Mouse (Mus musculus): ENCODE measurements around the gene Ganc. TPM values are rescaled to one million over a fixed set of nuclear protein-coding genes. Genes with fewer than 3 reads are reported as not detected.

Ganc gene
- polyA plus RNA-seq, 1 experiment from 2014 or later: 6.0 TPM

DNA sequence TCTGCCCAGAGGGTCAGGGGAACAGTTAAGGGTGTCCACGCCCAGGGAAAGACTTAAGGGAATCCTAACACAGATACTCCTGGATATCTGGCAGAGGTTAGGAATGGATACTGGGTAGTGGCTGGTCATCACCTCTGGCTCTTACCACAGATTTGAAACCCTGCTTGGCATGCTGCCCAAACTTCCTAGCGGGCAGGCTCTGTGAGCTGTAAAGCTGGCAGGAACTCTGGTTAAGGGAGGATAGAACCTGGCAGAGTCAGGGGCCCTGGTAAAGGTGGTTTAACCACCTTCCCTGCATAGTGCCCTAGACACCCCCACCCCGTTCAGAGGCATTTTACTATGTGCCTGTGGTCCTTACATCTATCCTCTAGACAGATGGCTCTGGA, 98.9 kb downstream of the Ganc start:
- WGBS (ENCODE audit: insufficient replicate concordance): 36% methylated on average over 3 of the region's 3 CpGs
- H3K4me1 ChIP-seq (replicated peaks): peaks cover 2% of the 10 kb centered on the region; the same call in 1 of the 2 replicates
- ATAC-seq (ENCODE audit: insufficient read depth): no peak
- peaks cover 16% of the 10 kb centered on the region for H3K36me3 ChIP-seq (replicated peaks)
- no peak overlapping the region for H3K27ac ChIP-seq (replicated peaks)
- H3K27me3 ChIP-seq: no peaks in the 10 kb centered on the region
- no peak overlapping the region for H3K9ac ChIP-seq
- no peak overlapping the region for H3K4me3 ChIP-seq (replicated peaks)
- H3K9me3 ChIP-seq (replicated peaks): no peaks in the 10 kb centered on the region
- H3K4me2 ChIP-seq: no peak overlapping the region

DNA sequence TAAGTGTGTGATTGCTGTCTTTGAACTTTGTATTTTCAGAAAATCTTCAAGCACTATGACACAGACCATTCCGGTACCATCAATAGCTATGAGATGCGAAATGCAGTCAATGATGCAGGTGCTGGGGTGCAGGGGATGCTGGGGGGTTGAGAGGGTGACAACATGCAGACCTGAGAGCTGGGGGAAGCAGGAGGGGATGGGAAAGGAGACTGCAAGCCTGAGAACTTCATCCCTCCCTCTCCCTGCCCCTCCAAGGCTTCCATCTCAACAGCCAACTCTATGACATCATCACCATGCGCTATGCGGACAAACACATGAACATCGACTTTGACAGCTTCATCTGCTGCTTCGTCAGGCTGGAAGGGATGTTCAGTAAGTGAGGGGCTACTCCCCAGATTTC, 99.4 kb downstream of the Ganc start:
- no peak overlapping the region for H3K4me2 ChIP-seq
- no peaks in the 10 kb centered on the region for H3K9me3 ChIP-seq (replicated peaks)
- ATAC-seq (ENCODE audit: insufficient read depth): no peak
- H3K4me3 ChIP-seq (replicated peaks): no peak overlapping the region
- H3K4me1 ChIP-seq (replicated peaks): peaks cover 2% of the 10 kb centered on the region; the same call in 1 of the 2 replicates
- H3K27me3 ChIP-seq: no peaks in the 10 kb centered on the region
- no peak overlapping the region for H3K27ac ChIP-seq (replicated peaks)
- 84% methylated on average over 6 of the region's 6 CpGs for WGBS (ENCODE audit: insufficient replicate concordance)
- peaks cover 19% of the 10 kb centered on the region for H3K36me3 ChIP-seq (replicated peaks)
- no peak overlapping the region for H3K9ac ChIP-seq

DNA sequence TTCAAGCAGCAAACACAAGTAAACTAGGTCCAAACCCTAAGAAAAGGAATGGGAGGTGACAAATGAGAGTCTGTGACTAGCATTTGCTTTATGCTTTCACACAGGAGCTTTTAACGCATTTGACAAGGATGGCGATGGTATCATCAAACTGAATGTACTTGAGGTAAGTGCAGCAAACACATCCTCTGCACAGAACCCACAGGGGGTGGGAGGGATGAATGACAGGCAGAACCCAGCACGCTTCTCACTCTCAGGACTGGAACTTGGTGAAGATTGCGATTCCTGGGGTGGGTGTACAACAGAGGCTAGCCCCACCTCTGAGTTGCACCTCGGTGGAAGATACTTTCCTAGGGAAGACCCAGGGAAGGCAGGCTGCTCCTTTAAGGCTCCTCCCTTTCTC, 100.3 kb downstream of the Ganc start:
- no peak for ATAC-seq (ENCODE audit: insufficient read depth)
- no peak overlapping the region for H3K4me2 ChIP-seq
- no peak overlapping the region for H3K9ac ChIP-seq
- peaks cover 2% of the 10 kb centered on the region; the same call in 1 of the 2 replicates for H3K4me1 ChIP-seq (replicated peaks)
- H3K4me3 ChIP-seq (replicated peaks): no peak overlapping the region
- 65% methylated on average over 5 of the region's 5 CpGs for WGBS (ENCODE audit: insufficient replicate concordance)
- H3K27me3 ChIP-seq: no peaks in the 10 kb centered on the region
- H3K9me3 ChIP-seq (replicated peaks): no peaks in the 10 kb centered on the region
- no peak overlapping the region for H3K27ac ChIP-seq (replicated peaks)
- H3K36me3 ChIP-seq (replicated peaks): peaks cover 26% of the 10 kb centered on the region

Other genes starting within 250 kb of the Ganc start
- gene Ehd4, start 249.3 kb upstream of the Ganc start, polyA plus RNA-seq (2015; fragmentation: Nextera tagmentation; extraction: Ambion mirVana): 23.4 and 29.0 TPM in 2 replicates
- gene Pla2g4e, start 158.6 kb upstream of the Ganc start, polyA plus RNA-seq (2015; fragmentation: Nextera tagmentation; extraction: Ambion mirVana): 0.02 TPM in 1 of 2 replicates, not detected in the other
- gene Pla2g4d, start 114.7 kb upstream of the Ganc start, polyA plus RNA-seq (2015; fragmentation: Nextera tagmentation; extraction: Ambion mirVana): not detected in 2 replicates
- 0.05 TPM in 1 of 2 replicates, not detected in the other for gene Pla2g4f, start 89.7 kb upstream of the Ganc start, polyA plus RNA-seq (2015; fragmentation: Nextera tagmentation; extraction: Ambion mirVana)
- gene Vps39, start 50.8 kb upstream of the Ganc start, polyA plus RNA-seq (2015; fragmentation: Nextera tagmentation; extraction: Ambion mirVana): 6.8 and 7.7 TPM in 2 replicates
- gene Tmem87a, start 217 bp downstream of the Ganc start, polyA plus RNA-seq (2015; fragmentation: Nextera tagmentation; extraction: Ambion mirVana): 2.6 and 3.6 TPM in 2 replicates
- 3.5 and 4.9 TPM in 2 replicates for gene Capn3, start 52.1 kb downstream of the Ganc start, polyA plus RNA-seq (2015; fragmentation: Nextera tagmentation; extraction: Ambion mirVana)
- 17.4 and 18.1 TPM in 2 replicates for gene Zfp106, start 159.9 kb downstream of the Ganc start, polyA plus RNA-seq (2015; fragmentation: Nextera tagmentation; extraction: Ambion mirVana)
- gene Snap23, start 163.8 kb downstream of the Ganc start, polyA plus RNA-seq (2015; fragmentation: Nextera tagmentation; extraction: Ambion mirVana): 24.7 and 27.4 TPM in 2 replicates
- 10.4 and 10.8 TPM in 2 replicates for gene Haus2, start 205.5 kb downstream of the Ganc start, polyA plus RNA-seq (2015; fragmentation: Nextera tagmentation; extraction: Ambion mirVana)
- gene Lrrc57, start 205.6 kb downstream of the Ganc start, polyA plus RNA-seq (2015; fragmentation: Nextera tagmentation; extraction: Ambion mirVana): 10.9 and 11.8 TPM in 2 replicates
- 0.99 and 1.0 TPM in 2 replicates for gene Stard9, start 225.2 kb downstream of the Ganc start, polyA plus RNA-seq (2015; fragmentation: Nextera tagmentation; extraction: Ambion mirVana)